ENCODE assay signal across 29 mouse cellular contexts in the genomic region with DNA sequence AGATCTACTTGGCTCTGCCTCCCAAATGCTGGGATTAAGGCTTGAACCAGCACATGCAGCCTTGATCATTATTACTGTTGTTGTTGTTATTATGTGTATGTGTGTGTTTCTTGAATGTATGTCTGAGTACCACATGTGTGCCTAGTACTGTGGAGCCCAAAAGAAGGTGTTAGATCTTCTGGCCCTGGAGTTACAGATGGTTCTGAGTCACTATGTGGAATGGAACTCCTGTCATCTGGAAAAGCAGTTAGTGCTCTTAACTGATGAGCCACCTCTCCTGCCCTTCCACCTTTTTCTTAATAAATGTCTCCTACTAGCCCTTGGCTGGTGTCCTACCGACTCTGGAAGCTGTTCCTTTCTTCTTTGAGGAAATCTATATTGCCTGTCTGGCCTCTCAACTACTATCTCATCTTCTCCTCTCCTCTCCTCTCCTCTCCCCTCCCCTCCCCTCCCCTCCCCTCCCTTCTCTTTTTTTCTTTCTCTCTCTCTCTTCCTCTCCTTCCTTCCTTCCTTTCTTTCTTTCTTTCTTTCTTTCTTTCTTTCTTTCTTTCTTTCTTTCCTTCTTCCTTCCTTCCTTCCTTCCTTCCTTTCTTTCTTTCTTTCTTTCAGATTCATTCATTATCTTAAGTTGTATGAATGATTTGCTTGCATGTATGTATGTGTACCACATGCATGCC. TPM values are rescaled to one million over a fixed set of nuclear protein-coding genes. Genes with fewer than 3 reads are reported as not detected.
"Had no signal": no experiment of that assay in that cellular context is flagged by ENCODE, and none has a peak within 500 bp of the region (broad histone marks: within the 10 kb centered on the region; RNA-seq: fewer than 3 reads in every experiment).

No protein-coding gene starts in this region.

- H3K27me3 ChIP-seq: heart, embryonic 13.5 days; heart, embryonic 15.5 days; hindbrain, embryonic 12.5 days; hindbrain, embryonic 13.5 days; hindbrain, embryonic 15.5 days; intestine, embryonic 15.5 days; kidney, embryonic 15.5 days had no signal

- H3K9ac ChIP-seq: heart, embryonic 13.5 days; heart, embryonic 15.5 days; hindbrain, embryonic 12.5 days; hindbrain, embryonic 13.5 days; hindbrain, embryonic 15.5 days; intestine, embryonic 15.5 days; kidney, embryonic 15.5 days had no signal

- H3K36me3 ChIP-seq: hindbrain, embryonic 15.5 days; intestine, embryonic 15.5 days had no signal

- H3K9me3 ChIP-seq: heart, embryonic 10.5 days; heart, embryonic 13.5 days; heart, embryonic 15.5 days; hindbrain, embryonic 10.5 days; hindbrain, embryonic 12.5 days; hindbrain, embryonic 15.5 days; intestine, embryonic 15.5 days; kidney, embryonic 15.5 days had no signal

- H3K4me1 ChIP-seq: heart, embryonic 13.5 days; heart, embryonic 15.5 days; hindbrain, embryonic 10.5 days; hindbrain, embryonic 12.5 days; hindbrain, embryonic 13.5 days; hindbrain, embryonic 15.5 days; intestine, embryonic 15.5 days; kidney, embryonic 15.5 days had no signal

- H3K4me2 ChIP-seq: heart, embryonic 11.5 days; heart, embryonic 13.5 days; heart, embryonic 15.5 days; hindbrain, embryonic 12.5 days; hindbrain, embryonic 13.5 days; hindbrain, embryonic 15.5 days; intestine, embryonic 15.5 days; kidney, embryonic 15.5 days had no signal

- DNase-seq: kidney, adult 11 months had no signal

- H3K4me3 ChIP-seq: heart, embryonic 10.5 days; heart, embryonic 13.5 days; heart, embryonic 15.5 days; hindbrain, embryonic 10.5 days; hindbrain, embryonic 12.5 days; hindbrain, embryonic 13.5 days; hindbrain, embryonic 15.5 days; intestine, embryonic 15.5 days; kidney, embryonic 15.5 days; layer of hippocampus, adult 2 months; left cerebral cortex, adult 2 months had no signal

- ATAC-seq: inflammation-experienced regulatory T-cells, adult 6 months; intestine, embryonic 15.5 days; intestine, embryonic 16.5 days; intestine, postnatal 0 days had no signal

- H3K27ac ChIP-seq: heart, embryonic 10.5 days; heart, embryonic 13.5 days; heart, embryonic 15.5 days; hindbrain, embryonic 10.5 days; hindbrain, embryonic 12.5 days; hindbrain, embryonic 13.5 days; hindbrain, embryonic 15.5 days; hindbrain, postnatal 0 days; intestine, embryonic 15.5 days; kidney, embryonic 15.5 days; kidney, postnatal 0 days; left cerebral cortex, adult 2 months had no signal

RNA-seq across cellular contexts. Expression of a gene that starts 3.2 kb away (rescaled TPM):
- total RNA-seq: heart, postnatal 10 days; heart, postnatal 25 days; heart, postnatal 36 days; heart, postnatal 4 days; hematopoietic stem cell, adult 5-6 weeks; hindbrain, postnatal 0 days had no signal
- polyA plus RNA-seq: heart, embryonic 11.5 days; heart, embryonic 14.5 days; heart, postnatal 0 days; hindbrain, embryonic 16.5 days; hindbrain, postnatal 0 days; intestine, postnatal 0 days had no signal

RNA-seq across cellular contexts. Expression of a gene that starts 6.4 kb away (rescaled TPM):
- total RNA-seq: heart, postnatal 14 days; heart, postnatal 25 days; heart, postnatal 36 days; layer of hippocampus, postnatal 14 days had no signal
- polyA plus RNA-seq: heart, postnatal 0 days; hindbrain, embryonic 11.5 days had no signal
